Mouse (Mus musculus) cerebellum, adult 11 months (tissue): ENCODE measurements around the gene Lysmd1.

ENCODE experiments used
- DNase-seq: peaks from one replicate; pipeline ENCODE4 v3.0.0; 2022

Lysmd1 gene

DNA sequence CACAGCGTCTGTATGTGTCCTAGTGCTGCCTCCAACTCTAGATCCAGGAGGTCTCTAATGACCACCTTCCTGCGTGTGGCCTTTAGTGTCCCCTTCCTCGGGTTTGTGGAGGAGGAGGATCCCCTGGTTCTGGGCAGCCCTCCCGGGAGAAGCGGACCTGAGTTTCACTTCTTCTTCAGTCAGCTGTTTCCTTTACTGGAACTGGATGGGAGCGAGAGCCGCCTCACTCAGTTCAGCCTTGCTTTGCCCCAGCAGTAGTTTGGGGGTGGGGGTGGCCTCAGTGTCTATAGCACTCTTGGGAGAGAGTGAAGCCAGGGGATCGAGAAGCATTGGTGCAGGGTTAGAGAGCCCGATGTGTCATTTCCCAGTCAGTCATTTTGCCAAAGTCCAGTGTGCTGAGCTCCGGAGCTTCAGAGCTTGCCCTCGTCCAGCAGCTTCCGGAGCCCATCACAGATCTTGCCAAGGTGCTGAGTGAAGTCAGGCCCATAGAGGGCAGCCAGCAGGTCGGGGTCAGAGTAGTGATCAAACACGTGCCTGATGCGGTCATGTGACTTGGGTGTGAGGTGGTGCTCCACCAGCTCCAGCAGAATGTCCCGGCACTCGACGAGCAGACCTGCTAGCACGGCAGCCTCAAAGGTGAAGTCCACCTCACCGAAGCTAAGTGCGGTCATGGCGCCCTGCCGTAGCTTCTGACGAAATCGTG, 5.8 kb downstream of the Lysmd1 start:
- no peak for DNase-seq

DNA sequence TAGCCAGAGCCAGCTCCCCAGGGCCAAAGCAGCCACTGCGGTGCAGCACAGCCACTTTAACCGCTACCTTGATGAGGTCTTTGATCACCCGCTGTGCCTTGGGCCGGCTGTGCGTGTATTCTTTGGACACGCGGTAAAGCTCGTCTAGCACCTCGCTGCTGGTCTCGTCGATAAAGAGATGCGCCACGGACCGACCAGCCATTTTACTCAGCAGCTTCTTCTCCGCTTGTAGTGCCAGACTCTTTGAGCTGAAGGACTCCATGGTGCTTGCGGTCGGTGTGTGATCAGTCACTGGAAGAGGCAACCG, 6.4 kb downstream of the Lysmd1 start:
- DNase-seq = no peak

DNA sequence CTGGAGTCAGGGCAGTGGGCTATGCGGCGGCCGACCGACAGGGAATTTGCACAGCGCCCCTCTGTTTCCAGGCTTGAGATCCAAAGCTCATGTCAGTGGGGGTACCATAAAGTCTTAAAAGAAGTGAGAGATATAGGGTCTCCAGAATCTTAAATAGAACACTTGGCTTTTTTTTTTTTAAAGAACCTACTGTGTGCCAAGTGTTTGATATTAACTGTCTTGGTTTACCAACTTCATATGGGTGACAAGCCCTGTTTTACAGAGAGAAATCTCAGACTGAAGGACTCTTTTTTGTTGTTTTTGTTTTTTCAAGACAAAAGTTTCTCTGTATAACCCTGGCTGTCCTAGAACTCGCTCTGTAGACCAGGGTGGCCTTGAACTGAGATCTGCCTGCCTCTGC, 6.9 kb downstream of the Lysmd1 start:
- no peak for DNase-seq

DNA sequence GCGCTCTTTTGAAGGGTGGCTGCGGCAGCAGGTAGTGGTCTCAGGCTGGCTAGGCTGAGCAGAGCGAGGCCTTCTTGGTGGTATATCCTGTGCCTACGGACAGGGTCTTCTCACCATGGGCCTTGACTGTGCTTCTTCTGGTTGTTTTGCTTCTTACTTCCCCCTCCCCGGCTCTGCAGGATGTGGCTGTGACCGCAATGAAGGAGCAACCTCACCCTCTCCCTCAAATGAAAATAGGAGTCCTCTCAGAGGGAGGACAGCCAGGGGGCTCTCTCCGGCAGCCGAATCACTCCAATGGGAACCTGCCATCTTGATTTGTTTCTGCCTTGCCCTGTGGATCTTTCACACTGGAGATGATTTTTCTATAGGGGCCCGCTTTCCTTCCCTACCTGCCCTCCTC, 7.6 kb downstream of the Lysmd1 start:
- DNase-seq = no peak

DNA sequence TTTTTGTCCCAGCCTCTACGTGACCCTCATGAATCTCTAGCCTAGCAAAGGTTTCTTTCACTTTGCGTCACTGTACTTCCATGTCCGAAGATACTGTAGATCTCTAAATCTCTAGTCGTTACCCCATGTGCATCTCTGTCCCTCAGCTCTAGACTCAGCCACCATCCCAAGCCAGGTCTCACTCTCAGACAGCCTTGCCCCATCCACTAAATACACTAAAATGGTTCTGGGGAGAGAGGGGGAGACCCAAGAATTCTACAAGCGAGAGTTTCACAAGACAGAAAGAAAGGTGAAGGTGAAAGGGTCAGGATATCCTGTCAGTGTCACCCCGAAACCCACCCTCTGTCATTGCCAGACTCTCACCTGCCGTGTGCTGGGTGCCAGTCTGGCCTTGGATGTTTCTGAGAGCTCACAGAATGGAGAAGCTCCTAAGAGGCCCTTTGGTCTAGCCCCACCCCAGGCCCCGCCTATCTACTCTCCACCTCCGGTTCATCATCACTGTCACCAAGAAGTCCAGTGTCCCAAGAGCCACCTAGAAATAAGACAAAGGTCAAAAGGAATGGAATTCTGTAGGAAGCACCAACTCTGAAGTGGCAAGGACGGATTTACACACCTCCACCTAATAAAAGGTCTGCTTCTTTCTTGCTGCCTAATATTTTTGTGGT, 8.2 kb downstream of the Lysmd1 start, which contains the start of gene Tnfaip8l2:
Gene Tnfaip8l2 (minus strand): TSS at position 409 of the 665 bp plus-strand sequence.
- no peak for DNase-seq

DNA sequence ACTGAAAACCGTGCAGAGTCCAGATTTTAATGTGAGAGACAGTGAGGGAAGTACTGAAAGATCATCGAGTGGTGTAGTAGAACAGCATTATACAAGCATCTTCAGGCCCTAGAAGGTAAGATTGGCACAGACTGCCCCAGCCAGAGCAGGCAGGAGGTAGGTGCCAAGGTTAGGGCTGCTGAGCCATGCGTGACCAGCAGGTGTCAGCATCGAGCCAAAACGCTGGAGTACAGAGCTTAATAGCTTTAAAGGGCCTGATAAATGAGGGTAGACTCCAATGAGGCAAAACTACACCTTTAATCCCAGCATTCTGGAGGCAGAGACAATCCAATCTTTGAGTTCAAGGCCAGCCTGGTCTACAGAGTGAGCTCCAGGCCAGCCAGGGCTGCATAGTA, 8.7 kb downstream of the Lysmd1 start:
- DNase-seq = peak; percentile 89

DNA sequence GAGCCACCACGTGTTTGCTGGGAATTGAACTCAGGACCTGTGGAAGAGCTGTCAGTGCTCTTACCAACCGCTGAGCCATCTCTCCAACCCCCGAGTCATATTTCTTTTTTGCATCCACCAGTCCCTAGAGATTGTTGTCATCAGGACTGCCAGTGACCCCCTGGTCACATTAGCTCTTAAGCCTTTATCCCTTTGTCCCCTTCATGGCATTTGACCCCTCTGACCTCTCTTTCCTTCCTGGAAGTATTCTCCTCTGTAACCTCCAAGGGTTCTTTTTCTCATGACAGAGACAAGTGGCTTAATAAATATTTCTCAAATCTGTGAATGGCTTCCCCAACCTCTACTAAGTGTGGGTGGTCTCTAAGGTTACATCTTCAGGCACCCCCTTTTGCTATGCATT, 14.0 kb downstream of the Lysmd1 start:
- no peak for DNase-seq

DNA sequence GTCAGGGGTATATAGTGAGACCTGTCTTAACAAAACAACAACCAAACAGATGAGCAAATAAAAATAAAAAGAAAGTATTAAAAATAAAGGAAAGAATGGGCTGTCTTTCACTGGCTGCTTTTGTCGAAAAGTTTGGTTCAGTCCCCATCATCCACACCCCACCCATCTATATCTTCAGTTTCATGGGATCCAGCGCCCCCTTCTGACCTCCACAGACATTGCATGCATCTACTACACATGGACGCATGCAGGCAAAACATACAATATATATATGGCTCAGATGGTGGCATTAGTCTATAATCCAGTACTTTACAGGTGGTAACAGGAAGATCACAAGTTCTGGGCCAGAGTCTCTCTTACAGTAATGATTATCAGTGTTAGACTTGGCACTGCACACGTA, 20.0 kb downstream of the Lysmd1 start:
- DNase-seq = no peak

DNA sequence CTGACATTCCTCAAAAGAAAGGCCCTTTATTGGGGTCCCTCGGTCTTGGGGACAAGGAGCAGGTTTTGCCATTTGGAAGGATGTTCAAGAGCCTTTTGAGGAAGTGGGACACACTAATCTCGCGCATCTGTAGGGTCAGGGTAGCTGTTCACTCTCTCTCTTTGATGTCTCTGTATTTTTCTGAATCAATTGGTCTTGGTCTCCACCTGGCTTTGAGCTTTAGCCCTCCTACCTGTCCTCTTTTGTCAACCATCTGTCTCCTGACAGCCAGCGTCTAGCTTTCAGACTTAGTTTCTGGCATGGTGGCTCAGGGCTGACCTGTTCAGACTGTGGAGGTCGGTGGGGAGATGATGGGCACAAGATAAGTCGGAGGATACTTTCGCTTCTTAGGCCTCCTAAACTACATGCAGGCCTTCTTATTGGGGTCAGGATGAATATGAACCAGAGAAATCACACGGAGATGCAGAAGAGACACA, 25.7 kb downstream of the Lysmd1 start:
- DNase-seq = no peak

DNA sequence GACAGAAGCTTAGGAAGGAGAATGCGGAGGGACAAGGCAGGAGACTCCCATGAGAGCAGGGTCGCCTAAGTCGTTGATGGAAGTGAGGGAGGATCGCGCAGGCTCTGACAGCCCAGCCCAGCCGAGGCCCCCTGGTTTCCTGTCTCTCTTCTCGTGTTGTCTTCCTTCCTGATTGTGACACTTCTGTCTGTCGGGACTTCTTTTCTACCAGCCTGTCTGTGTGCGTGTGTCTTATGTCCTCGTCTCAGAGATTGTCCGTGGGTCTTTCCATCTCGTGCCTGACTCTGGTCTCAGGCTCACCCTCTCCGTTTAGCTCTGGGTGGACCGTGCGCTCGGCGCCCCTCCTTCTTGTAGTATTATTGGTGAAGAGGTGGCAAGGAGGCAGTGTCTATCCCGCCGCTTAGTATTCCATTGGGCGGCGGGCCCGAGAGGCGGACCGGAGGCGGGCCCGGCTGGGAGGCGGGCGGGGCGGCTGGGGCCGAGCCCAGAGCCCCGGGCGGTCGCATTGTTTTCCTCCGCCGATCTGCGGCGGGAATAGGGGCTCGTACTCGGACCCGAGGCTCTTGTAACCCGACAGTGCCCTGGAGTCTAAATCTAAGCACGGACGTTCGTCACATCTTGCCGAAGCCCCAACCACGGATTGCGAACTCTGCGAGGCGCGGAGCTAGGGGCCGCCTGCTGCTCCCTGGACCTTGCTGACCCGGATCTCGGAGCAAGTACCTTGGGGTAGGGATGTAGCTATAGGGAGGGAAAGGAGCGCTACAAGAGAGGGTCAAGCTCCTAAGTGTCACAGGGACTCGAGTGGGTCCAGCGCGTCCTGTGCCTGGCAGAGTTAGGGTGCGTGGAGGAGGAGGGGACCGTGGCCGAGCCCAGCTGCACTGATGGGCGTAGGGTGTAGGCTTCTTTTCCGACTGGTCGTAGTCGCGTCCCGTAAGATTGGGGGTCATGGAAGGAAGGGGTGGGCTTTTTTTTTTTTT, 26.4 kb downstream of the Lysmd1 start, which contains the start of gene Sema6c:
Gene Sema6c (plus strand): TSS at position 471 of the 977 bp plus-strand sequence.
- peak; percentile 87 for DNase-seq

DNA sequence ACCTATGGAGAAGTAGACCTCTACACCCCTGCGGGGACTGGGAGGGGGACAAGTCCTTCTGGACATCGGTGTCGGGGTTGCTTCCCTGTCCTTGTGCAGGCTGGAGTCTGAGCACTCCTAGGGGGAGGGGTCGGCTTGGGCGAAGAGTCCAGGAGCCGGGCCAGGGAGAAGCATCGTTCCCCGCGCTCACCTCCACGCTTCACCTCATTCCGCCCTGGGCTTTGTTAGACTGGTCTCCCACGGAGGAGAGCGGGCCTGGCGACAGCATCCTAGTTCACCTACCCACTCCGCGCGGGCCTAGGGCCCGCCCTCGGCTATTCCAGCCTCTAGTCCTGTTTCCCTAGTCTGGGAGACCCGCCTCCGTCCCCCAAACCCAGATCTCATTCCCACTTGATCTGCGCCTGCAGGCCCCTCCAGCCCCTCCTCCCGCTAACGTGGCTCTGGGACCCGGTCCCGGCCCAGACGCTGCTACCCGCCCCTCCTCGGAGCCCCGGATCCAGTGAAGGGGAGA, 27.2 kb downstream of the Lysmd1 start:
- DNase-seq = peak; percentile 45

DNA sequence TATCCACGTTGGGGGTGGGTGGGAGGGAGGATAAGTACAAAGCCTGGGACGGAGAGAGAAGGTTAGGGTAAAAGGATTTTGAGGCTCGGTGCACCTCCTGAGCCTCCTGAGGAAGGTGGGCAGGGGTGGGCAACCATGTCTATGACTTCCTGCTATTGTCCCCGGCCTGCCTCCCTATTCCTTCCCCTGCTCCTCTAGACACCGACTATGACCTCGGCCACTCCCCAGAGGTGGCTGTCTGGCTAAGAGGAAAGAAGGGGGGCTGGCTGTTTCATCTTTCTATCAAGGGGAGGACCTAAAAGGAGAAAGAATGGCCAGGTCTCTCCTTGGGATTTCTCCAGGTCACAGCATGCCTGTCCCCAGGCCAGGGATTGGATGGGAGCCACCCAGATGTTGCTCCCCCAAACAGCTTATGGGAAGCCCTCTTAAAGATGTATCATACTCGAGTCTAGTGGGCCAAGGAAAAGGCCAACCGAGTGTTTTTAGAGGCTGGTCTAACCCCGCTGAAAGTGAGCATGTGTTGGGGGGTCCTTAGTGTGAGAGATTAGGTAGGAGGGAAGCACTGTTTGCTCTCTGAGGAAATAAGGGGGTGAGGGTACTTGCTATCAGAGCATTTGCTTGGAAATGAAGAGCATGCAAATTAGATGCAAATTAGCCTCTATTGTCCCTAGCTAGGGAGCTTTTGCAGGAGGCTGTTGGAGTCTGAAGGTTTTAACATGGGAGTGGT, 27.9 kb downstream of the Lysmd1 start:
- no peak for DNase-seq

DNA sequence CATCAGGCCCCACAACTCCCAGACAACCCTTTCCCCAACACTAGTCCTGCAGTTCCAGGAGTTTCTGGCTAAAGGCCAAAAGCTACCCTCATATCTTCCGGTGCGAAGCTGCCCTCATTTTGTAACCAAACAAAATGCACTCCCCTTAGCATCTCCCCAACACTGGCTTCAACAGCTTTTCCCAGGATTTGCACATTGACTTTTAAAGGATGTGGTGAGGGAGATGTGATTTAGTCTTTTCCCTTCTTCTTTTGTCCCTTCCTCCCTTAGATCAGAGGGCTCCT, 28.4 kb downstream of the Lysmd1 start:
- DNase-seq = no peak

DNA sequence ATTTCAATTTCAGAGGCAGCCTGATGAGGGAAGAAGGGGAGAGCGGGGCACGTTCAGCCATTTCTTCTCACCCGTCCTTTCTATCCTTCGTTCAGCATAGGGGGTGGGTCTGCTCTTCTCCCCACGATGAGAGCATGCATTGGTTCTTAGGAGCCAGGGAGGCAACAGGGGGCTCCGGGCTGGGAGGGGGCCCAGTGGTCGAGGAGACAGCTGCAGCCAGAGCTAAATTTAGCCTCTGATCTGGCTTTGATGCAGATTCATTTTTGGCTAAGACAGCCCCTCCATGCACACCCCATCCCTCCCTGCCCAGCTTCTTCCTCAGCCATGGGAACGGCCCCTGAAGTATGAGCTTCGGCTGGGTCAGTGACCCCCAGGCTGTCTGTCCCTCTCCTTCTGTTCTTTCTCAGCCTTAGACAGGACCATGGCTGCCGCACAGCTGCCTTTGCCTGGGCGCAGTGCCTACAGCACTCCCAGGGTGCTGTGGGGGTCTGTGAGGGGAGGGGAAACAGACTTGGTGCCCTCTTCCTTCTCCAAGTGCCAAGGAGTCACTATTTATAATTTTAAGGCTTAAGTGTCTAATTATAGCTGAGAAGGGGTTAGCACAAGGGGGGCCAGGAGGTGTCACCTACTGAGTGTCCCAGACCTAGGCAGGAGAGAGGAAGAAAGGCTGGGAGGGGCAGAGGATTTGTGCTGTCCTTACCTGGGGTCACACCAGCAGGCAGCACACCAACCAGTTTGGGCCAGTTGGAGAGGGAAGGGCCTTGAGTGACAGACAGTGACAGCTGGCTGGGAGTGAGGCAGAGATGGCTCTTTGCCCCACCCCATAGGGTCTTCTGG, 29.7 kb downstream of the Lysmd1 start:
- no peak for DNase-seq

DNA sequence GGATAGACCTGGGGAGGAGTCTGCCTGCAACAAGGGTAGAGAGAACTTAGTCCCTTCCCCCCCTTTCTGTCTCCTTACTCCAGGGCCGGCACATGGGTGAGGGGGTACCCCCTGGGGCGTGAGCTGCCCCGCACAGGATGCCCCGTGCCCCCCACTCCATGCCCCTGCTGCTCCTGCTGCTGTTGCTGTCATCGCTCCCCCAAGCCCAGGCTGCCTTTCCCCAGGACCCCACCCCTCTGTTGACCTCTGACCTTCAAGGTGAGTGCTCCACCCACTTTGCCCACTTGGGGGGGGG, 30.3 kb downstream of the Lysmd1 start:
- no peak for DNase-seq

DNA sequence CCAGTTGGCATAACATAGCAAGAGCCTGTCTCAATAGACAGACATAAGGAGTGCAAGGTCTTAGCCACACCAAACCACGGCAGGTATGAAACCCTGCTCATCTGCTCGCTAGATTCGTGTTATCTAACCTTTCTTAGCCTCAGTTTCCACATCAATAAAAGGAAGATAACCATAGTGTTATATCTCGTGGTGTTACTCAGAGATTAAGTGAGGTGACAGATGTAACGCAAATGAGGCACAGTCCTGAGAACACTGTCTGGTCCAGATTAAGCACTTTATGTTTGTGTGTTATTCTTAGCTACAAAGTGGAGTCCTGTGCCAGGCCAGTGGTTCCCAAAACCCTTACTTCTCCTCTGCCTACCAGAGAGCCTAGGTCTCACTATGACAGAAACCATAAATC, 31.0 kb downstream of the Lysmd1 start:
- no peak for DNase-seq

DNA sequence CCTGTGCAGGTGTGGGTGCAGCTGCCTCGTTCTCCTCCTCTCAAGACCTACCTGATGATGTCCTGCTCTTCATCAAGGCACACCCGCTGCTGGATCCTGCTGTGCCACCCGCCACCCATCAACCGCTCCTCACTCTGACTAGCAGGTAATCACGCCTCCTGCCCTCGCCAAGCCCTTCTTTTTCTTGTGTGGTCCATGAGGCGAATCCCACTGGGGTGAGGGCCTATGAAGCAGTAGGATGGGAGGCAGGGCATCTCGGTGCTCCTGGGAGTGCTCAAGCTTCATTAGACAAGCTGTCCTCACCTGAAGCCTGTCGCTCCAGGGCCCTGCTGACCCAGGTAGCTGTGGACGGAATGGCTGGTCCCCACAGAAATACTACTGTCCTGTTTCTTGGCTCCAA, 36.1 kb downstream of the Lysmd1 start:
- DNase-seq = no peak

DNA sequence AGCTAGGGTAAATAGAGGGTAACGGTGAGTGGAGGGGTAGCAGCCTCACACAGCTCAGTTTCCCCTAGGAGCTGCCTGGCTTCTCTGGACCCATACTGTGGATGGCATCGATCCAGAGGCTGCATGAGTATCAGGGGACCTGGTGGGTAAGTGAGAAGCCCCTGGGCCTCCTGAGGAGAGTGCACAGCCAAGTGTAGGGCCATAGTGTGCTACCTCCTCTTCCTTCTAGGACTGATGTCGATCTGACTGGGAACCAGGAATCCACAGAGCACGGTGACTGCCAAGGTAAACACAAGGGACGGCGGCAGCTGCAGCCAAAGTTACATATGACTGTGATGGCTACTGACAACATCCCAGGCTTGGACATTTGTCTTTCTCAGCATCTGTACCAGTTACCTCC, 37.2 kb downstream of the Lysmd1 start:
- no peak for DNase-seq

DNA sequence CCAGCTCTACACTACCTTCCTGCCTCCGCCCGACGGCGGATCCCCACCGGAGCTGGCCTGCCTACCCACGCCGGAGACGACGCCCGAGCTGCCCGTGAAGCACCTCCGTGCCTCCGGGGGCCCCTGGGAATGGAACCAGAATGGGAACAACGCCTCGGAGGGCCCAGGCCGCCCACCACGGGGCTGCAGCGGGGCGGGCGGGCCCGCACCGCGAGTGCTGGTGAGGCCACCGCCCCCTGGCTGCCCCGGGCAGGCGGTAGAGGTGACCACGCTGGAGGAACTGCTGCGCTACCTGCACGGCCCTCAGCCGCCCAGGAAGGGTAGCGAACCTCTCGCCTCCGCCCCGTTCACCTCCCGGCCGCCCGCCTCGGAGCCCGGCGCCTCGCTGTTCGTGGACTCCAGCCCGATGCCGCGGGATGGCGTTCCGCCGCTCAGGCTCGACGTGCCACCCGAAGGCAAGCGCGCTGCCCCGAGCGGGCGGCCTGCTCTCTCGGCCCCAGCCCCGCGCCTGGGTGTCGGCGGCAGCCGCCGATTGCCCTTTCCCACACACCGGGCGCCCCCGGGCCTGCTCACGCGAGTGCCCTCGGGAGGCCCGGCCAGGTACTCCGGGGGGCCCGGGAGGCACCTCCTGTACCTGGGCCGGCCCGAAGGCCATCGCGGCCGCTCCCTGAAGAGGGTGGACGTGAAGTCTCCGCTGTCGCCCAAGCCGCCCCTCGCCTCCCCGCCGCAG, 38.8 kb downstream of the Lysmd1 start:
- DNase-seq = no peak

DNA sequence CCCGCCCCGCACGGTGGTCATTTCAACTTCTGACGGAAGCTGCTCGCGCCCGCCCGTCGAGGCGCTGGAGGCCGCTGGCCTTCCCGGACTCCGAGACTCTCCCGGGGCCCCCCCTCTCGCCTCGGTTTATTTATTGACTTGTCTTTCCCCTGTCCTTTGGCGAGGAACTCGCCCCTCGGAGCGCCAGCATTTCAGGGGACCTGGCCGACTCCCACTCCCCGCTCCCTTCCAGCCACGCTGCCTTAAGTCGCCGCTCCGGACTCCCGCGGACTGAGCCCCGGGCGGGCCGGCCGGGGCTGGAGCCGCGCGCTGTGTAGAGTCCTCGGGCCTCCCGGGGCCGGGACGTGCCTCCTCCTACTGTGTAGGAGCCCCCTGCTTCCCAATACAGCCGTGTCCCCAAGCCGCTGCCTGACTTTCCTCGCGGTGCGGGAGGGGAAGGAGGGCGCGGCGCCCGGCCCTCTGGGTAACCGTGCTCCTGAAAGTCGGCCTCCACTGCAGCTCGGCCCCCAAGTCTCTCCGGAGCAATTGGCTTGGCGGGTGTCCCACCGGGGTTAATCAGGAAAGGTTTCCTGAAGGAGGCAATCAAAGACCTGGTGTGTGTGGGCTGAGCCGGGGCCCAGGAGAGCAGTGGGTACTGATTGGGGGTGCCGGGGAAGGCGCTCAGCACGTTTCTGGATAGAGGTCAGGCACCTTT, 39.5 kb downstream of the Lysmd1 start:
- DNase-seq = no peak
